8 mouse cellular contexts compared by ENCODE assay signal in genomic region chr16:59600311-59601251, GRCm38 (mm10). TPM values are rescaled to one million over a fixed set of nuclear protein-coding genes. Genes with fewer than 3 reads are reported as not detected.
DNase-seq lines count a peak whose midpoint lies in the region; ATAC-seq lines count a peak whose summit lies in the region.

Gene Crybg3, minus strand, starts transcription at chr16:59600979.

- intact Hi-C loops in left cerebral cortex, postnatal 4 days (cut with DNase I), result no loop called here

- DNase-seq in adrenal gland, adult 18-20 months (ENCODE audit: low spot score in 2 of 2), result peak; percentile 86 to 88
- peak; percentile 81 for DNase-seq in embryo, embryonic 10.5 days (ENCODE audit: low spot score)
- peak; percentile 76 for DNase-seq in left cerebral cortex, postnatal 4 days
- DNase-seq in right cerebral cortex, postnatal 14 days, result peak; percentile 56
- peak; percentile 83 to 84 for DNase-seq in urinary bladder, postnatal 4 days (ENCODE audit: low spot score in 2 of 2)

- peak within 1 kb of the TSS; percentile 88 for H3K27ac ChIP-seq in intestine, embryonic 15.5 days

- H3K9ac ChIP-seq in intestine, embryonic 15.5 days, result peak within 1 kb of the TSS; percentile 85

- H3K4me2 ChIP-seq in intestine, embryonic 15.5 days (replicated peaks), result peak within 1 kb of the TSS; percentile 78

- peaks cover 4% of the 10 kb centered on the region; the same call in 1 of the 2 replicates for H3K4me1 ChIP-seq in intestine, embryonic 15.5 days (replicated peaks)

- peak within 1 kb of the TSS; percentile 86 for H3K4me3 ChIP-seq in intestine, embryonic 15.5 days (replicated peaks)

- H3K9me3 ChIP-seq in intestine, embryonic 15.5 days, result no peaks in the 10 kb centered on the region

- under 1% methylated on average over 82 of the region's 90 CpGs for WGBS in intestine, embryonic 15.5 days

- H3K36me3 ChIP-seq in intestine, embryonic 15.5 days, result no peaks in the 10 kb centered on the region

- ATAC-seq in granulocyte monocyte progenitor cell, adult 5-6 weeks (replicated peaks; ENCODE audit: poor library complexity, severe bottlenecking), result peak; percentile 76
- peak; percentile 99 for ATAC-seq in intestine, embryonic 15.5 days
- peak; percentile 93 for ATAC-seq in megakaryocyte-erythroid progenitor cell, adult 5-6 weeks (replicated peaks; ENCODE audit: low FRiP score, low TSS enrichment, poor library complexity, severe bottlenecking)

- no peaks in the 10 kb centered on the region for H3K27me3 ChIP-seq in intestine, embryonic 15.5 days (replicated peaks)

RNA-seq across cellular contexts. Expression of gene Crybg3, which starts in this region (rescaled TPM):
- total RNA-seq in adrenal gland, adult 18-20 months (2021), result 10 to 100 TPM; 16.4 to 16.5 TPM
- total RNA-seq in granulocyte monocyte progenitor cell, adult 5-6 weeks (2014; fragmentation: Nextera tagmentation), result 13.9 and 23.3 TPM in 2 replicates
- total RNA-seq in granulocyte monocyte progenitor cell, adult 5-6 weeks (2017), result 17.3 and 27.0 TPM in 2 replicates
- 5.5 and 5.6 TPM in 2 replicates for polyA plus RNA-seq in intestine, embryonic 15.5 days (2015; fragmentation: Nextera tagmentation; extraction: Ambion mirVana)
- 1 to 10 TPM; 4.7 to 4.8 TPM for total RNA-seq in left cerebral cortex, postnatal 4 days (2021)
- total RNA-seq in megakaryocyte-erythroid progenitor cell, adult 5-6 weeks (2014; fragmentation: Nextera tagmentation), result 1.1 TPM in 1 of 2 replicates, not detected in the other
- total RNA-seq in megakaryocyte-erythroid progenitor cell, adult 5-6 weeks (2017), result 1.2 and 3.9 TPM in 2 replicates

Comparison
In these comparisons a context has a peak if more than half of its experiments do, and no peak if none do; other contexts are left out.
1. Peak in every context shown above with its lines: DNase-seq, ATAC-seq, H3K4me3 ChIP-seq and H3K27ac ChIP-seq.